Mouse (Mus musculus): ENCODE measurements around the gene Olfr1428.
"Not testable (repeated sequence)": the region's sequence is repeated elsewhere in the genome, so short reads cannot be mapped to it uniquely, and the experiment has no call there.

Olfr1428 gene

DNA sequence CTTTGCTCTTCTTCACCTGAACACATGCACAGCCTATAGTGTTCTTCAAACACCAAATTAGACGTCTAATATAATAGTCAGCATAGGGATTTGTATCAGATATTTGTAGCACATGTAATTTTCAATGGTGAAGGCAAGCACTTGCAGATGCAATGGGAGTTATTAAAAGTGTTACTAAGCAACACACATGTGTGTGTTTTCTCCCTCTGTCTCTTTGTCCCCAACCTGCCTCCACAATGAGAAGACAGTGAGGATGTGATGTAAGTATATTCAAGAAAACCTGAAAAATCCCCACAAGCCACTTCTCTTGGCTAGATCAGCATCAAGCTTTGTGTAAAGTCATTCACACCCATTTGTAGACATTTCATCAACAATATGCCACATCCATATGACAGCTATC lies at the start of gene Olfr1428:
Gene Olfr1428, minus strand, starts transcription at position 101 of the 400 bp plus-strand sequence.
- DNase-seq (ENCODE audit: low read depth, low spot score), result no peak

GRCm38 (mm10) chr19:12145452-12145851 lies 29.8 kb upstream of the Olfr1428 start:
- DNase-seq (ENCODE audit: low read depth, low spot score), result no peak

DNA sequence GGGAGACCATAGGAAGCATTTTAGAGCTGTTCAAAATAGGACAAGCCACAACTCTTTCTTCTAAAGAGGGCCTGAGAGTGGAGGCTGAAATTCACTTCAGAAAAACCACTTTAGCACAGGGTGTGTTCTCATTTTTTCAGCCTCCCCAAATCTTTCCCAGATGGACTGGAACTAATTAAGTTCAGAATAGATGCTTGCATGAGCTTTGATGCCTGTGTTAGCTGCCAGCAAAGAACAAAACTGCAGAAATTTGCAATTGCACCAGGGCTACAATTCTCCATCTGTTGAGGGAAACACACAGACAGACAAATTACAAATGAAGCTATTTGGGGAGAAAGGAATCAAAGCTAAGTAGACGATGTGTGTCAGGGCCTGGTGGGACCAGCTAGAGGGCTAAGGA lies 27.7 kb upstream of the Olfr1428 start:
- DNase-seq (ENCODE audit: low read depth, low spot score), result no peak

DNA sequence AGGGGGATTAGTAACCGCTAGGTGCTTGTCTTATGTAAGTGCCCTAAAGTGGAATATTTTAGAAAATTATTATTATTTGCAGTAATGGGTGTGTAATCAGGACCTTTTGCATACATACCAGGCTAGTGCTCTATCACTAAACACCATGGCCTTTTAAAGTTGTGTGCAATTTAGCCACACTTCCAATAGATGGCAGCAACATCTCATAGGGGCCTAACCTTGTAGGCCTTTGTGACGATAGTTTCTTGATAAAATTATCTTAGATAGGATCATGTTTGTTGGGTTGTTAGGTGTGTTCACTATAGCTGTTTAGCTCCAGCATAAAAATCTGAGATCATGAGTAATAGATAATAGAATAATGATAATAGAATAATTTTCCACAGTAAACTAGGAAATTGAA lies 18.6 kb upstream of the Olfr1428 start:
- peak; percentile 47 for DNase-seq (ENCODE audit: low read depth, low spot score)

- DNase-seq (ENCODE audit: low read depth, low spot score), result no peak
Measured at GRCm38 (mm10) chr19:12123103-12123502, 7.4 kb upstream of the Olfr1428 start, which contains the start of gene Olfr76. Gene Olfr76, minus strand, starts transcription at chr19:12123203.

DNA sequence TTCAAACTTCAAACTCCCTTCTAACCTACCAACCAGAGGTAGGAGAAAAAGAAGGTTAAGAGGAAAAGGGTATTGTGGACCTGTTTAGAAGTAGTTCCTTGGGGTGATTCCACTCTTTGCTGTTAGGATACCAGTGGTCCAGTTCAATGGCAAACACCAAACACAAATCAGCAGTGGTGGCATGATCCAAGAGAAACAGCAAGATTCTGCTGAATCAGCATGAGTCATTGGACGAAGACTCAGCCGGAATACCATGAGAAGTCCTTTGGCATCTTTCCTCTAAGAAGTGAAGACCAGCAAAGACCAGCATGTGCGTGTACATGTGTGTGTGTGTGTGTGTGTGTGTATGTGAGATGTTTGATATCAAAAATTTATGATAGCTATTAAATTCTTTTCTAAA lies 767 bp upstream of the Olfr1428 start:
- DNase-seq (ENCODE audit: low read depth, low spot score), result no peak

- no peak for DNase-seq (ENCODE audit: low read depth, low spot score)
Measured at GRCm38 (mm10) chr19:12113807-12114206, 1.9 kb downstream of the Olfr1428 start.

- no peak for DNase-seq (ENCODE audit: low read depth, low spot score)
Measured at GRCm38 (mm10) chr19:12104541-12104940, 11.2 kb downstream of the Olfr1428 start.

DNA sequence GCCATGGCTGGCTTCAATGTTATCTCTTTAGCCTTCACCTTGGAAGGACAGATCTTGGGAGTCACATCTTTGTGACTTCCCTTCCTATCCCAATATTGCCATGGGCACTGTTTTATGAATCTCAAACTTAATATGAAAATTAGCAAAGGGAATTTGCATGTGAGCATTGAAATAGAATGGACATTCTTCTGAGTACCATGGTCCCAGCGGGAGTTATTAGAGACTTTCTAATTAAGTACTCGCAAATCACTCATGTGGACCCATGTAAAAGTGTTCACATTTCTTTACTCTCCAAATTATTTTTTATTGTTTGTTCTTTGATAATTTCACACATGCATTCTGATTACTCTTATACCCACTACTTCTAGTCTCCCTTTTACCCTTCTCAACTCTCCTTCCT lies 12.5 kb downstream of the Olfr1428 start, which contains the start of gene Olfr1427:
Gene Olfr1427, minus strand, starts transcription at position 101 of the 400 bp plus-strand sequence.
- no peak for DNase-seq (ENCODE audit: low read depth, low spot score)

DNA sequence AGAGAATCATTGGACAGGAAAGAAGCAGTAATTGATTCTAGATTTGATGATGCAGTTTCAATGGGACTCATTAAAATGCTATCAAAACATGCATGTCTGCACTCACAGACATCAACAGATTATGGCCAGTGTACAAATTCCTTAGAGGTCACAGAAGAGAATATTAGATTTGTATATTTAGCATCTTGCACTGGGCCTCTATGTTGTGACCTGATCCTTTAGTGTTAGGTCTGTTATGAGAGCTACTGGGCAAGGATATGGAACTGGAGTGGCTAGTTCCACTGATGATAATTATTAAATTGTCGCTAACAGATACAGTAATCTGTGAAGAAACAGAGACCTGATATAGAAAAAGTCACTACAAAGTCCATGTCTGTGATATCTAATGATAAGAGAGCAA lies 23.8 kb downstream of the Olfr1428 start, which contains the start of gene Olfr1426:
Gene Olfr1426, minus strand, starts transcription at position 101 of the 400 bp plus-strand sequence.
- DNase-seq (ENCODE audit: low read depth, low spot score), result no peak

DNA sequence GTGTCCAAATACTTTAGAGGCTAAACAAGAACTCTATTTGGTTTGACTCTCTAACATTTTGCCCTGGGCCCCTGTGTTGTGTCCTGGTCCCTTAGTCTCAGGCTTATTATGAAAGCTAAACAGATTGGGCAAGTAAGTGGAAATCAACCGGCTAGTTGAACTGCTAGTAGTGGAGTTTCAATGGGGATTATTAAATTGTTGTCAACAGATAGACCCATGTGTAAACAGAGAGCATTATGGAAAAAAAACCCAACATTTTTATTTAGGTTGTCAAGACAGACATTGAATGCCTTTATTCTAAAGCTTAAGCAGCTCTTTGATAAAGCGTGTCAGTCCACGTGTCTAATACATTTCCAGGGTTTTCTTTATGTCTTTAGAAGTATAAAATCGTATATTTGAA lies 38.1 kb downstream of the Olfr1428 start, which contains the start of gene Olfr1425:
Gene Olfr1425, minus strand, starts transcription at position 101 of the 400 bp plus-strand sequence.
- not testable (repeated sequence) for DNase-seq (ENCODE audit: low read depth, low spot score)

GRCm38 (mm10) chr19:12069546-12069945 lies 46.2 kb downstream of the Olfr1428 start:
- DNase-seq (ENCODE audit: low read depth, low spot score), result peak; percentile 86

GRCm38 (mm10) chr19:12067806-12068205 lies 47.9 kb downstream of the Olfr1428 start:
- DNase-seq (ENCODE audit: low read depth, low spot score), result peak; percentile 33

GRCm38 (mm10) chr19:12062582-12062981 lies 53.1 kb downstream of the Olfr1428 start, which contains the start of gene Olfr1424:
Gene Olfr1424, minus strand, starts transcription at chr19:12062682.
- not testable (repeated sequence) for DNase-seq (ENCODE audit: low read depth, low spot score)
